Mouse (Mus musculus): ENCODE measurements around the gene Kif5a.
A peak's percentile ranks its signal among the peaks of the same experiment; 100 is the strongest.

Gene Kif5a

GRCm38 (mm10) chr10:127297015-127297871 lies 34.1 kb upstream of the Kif5a start:
- no peak for TF ChIP-seq NANOG (IDR thresholded peaks at IDR 0.05; ENCODE audit: borderline replicate concordance, low read length)
- TF ChIP-seq CTCF (conservative IDR thresholded peaks at IDR 0.05; ENCODE audit: low read length): no peak
- no peak for TF ChIP-seq POU5F1 (IDR thresholded peaks at IDR 0.05; ENCODE audit: borderline replicate concordance, low read length)

GRCm38 (mm10) chr10:127295986-127296794 lies 33.0 kb upstream of the Kif5a start:
- TF ChIP-seq NANOG (IDR thresholded peaks at IDR 0.05; ENCODE audit: borderline replicate concordance, low read length) (no peak), CTCF (conservative IDR thresholded peaks at IDR 0.05; ENCODE audit: low read length) (no peak), POU5F1 (IDR thresholded peaks at IDR 0.05; ENCODE audit: borderline replicate concordance, low read length) (no peak)
- Histone ChIP-seq H3K4me3 (replicated peaks; ENCODE audit: low read length) (no peak overlapping the region), H3K36me3 (ENCODE audit: insufficient read depth, low read length) (peaks cover 94% of the 10 kb centered on the region), H3K9me3 (ENCODE audit: low read length) (no peaks in the 10 kb centered on the region), H3K4me1 (replicated peaks; ENCODE audit: low read depth, low read length) (peaks cover 54% of the 10 kb centered on the region), H3K27me3 (ENCODE audit: insufficient read depth, low read length) (no peaks in the 10 kb centered on the region)

More at GRCm38 (mm10) chr10:127297015-127297871, 34.1 kb upstream of the Kif5a start:
- H3K36me3 ChIP-seq (ENCODE audit: insufficient read depth, low read length): peaks cover 99% of the 10 kb centered on the region
- no peaks in the 10 kb centered on the region for H3K9me3 ChIP-seq (ENCODE audit: low read length)
- no peaks in the 10 kb centered on the region for H3K27me3 ChIP-seq (ENCODE audit: insufficient read depth, low read length)
- H3K4me1 ChIP-seq (replicated peaks; ENCODE audit: low read depth, low read length): peaks cover 43% of the 10 kb centered on the region
- H3K4me3 ChIP-seq (replicated peaks; ENCODE audit: low read length): no peak overlapping the region

GRCm38 (mm10) chr10:127294895-127295510 lies 31.9 kb upstream of the Kif5a start:
- TF ChIP-seq POU5F1 (IDR thresholded peaks at IDR 0.05; ENCODE audit: borderline replicate concordance, low read length) (no peak), NANOG (IDR thresholded peaks at IDR 0.05; ENCODE audit: borderline replicate concordance, low read length) (no peak), CTCF (conservative IDR thresholded peaks at IDR 0.05; ENCODE audit: low read length) (no peak)
- Histone ChIP-seq H3K4me1 (replicated peaks; ENCODE audit: low read depth, low read length) (peaks cover 61% of the 10 kb centered on the region), H3K4me3 (replicated peaks; ENCODE audit: low read length) (no peak overlapping the region), H3K27me3 (ENCODE audit: insufficient read depth, low read length) (no peaks in the 10 kb centered on the region), H3K36me3 (ENCODE audit: insufficient read depth, low read length) (peaks cover 82% of the 10 kb centered on the region), H3K9me3 (ENCODE audit: low read length) (no peaks in the 10 kb centered on the region)

- peaks cover 69% of the 10 kb centered on the region for H3K36me3 ChIP-seq (ENCODE audit: insufficient read depth, low read length)
- H3K9me3 ChIP-seq (ENCODE audit: low read length): no peaks in the 10 kb centered on the region
- no peak for TF ChIP-seq POU5F1 (IDR thresholded peaks at IDR 0.05; ENCODE audit: borderline replicate concordance, low read length)
- TF ChIP-seq NANOG (IDR thresholded peaks at IDR 0.05; ENCODE audit: borderline replicate concordance, low read length): no peak
- TF ChIP-seq CTCF (conservative IDR thresholded peaks at IDR 0.05; ENCODE audit: low read length): no peak
- H3K4me3 ChIP-seq (replicated peaks; ENCODE audit: low read length): no peak overlapping the region
- H3K27me3 ChIP-seq (ENCODE audit: insufficient read depth, low read length): no peaks in the 10 kb centered on the region
- H3K4me1 ChIP-seq (replicated peaks; ENCODE audit: low read depth, low read length): peaks cover 64% of the 10 kb centered on the region
Measured at GRCm38 (mm10) chr10:127293590-127294113, 30.5 kb upstream of the Kif5a start.

GRCm38 (mm10) chr10:127292987-127293538 lies 29.9 kb upstream of the Kif5a start:
- H3K36me3 ChIP-seq (ENCODE audit: insufficient read depth, low read length): peaks cover 63% of the 10 kb centered on the region
- peaks cover 66% of the 10 kb centered on the region for H3K4me1 ChIP-seq (replicated peaks; ENCODE audit: low read depth, low read length)
- H3K4me3 ChIP-seq (replicated peaks; ENCODE audit: low read length): no peak overlapping the region
- no peaks in the 10 kb centered on the region for H3K27me3 ChIP-seq (ENCODE audit: insufficient read depth, low read length)
- H3K9me3 ChIP-seq (ENCODE audit: low read length): no peaks in the 10 kb centered on the region
- no peak for TF ChIP-seq CTCF (conservative IDR thresholded peaks at IDR 0.05; ENCODE audit: low read length)
- TF ChIP-seq NANOG (IDR thresholded peaks at IDR 0.05; ENCODE audit: borderline replicate concordance, low read length): no peak
- TF ChIP-seq POU5F1 (IDR thresholded peaks at IDR 0.05; ENCODE audit: borderline replicate concordance, low read length): no peak

- no peak for TF ChIP-seq POU5F1 (IDR thresholded peaks at IDR 0.05; ENCODE audit: borderline replicate concordance, low read length)
- no peak for TF ChIP-seq CTCF (conservative IDR thresholded peaks at IDR 0.05; ENCODE audit: low read length)
- no peak for TF ChIP-seq NANOG (IDR thresholded peaks at IDR 0.05; ENCODE audit: borderline replicate concordance, low read length)
- Histone ChIP-seq H3K4me3 (replicated peaks; ENCODE audit: low read length) (peak overlapping the region; percentile 86), H3K36me3 (ENCODE audit: insufficient read depth, low read length) (peaks cover 60% of the 10 kb centered on the region)
Measured at GRCm38 (mm10) chr10:127291881-127292638, 28.9 kb upstream of the Kif5a start.

More at GRCm38 (mm10) chr10:127291881-127292638, 28.9 kb upstream of the Kif5a start:
- H3K4me1 ChIP-seq (replicated peaks; ENCODE audit: low read depth, low read length): peaks cover 70% of the 10 kb centered on the region
- no peaks in the 10 kb centered on the region for H3K9me3 ChIP-seq (ENCODE audit: low read length)
- H3K27me3 ChIP-seq (ENCODE audit: insufficient read depth, low read length): no peaks in the 10 kb centered on the region
